Mouse (Mus musculus): ENCODE results near the gene Zzef1. TPM values are rescaled to one million over a fixed set of nuclear protein-coding genes. Genes with fewer than 3 reads are reported as not detected.
A peak's percentile ranks its signal among the peaks of the same experiment; 100 is the strongest.

The Zzef1 gene
- polyA plus RNA-seq, 1 experiment from 2014 or later, result 14.0 TPM

- no peaks in the 10 kb centered on the region for H3K9me3 ChIP-seq
- peaks cover 3% of the 10 kb centered on the region; the same call in 1 of the 2 replicates for H3K36me3 ChIP-seq
- ATAC-seq (ENCODE audit: low FRiP score, low read depth), result no peak
- WGBS, result 95% methylated on average over 5 of the region's 5 CpGs
- H3K27ac ChIP-seq (replicated peaks), result no peak overlapping the region
- H3K27me3 ChIP-seq, result no peaks in the 10 kb centered on the region
- H3K4me3 ChIP-seq, result no peak overlapping the region
- no peak overlapping the region for H3K9ac ChIP-seq
- H3K4me2 ChIP-seq, result no peak overlapping the region
- no peaks in the 10 kb centered on the region for H3K4me1 ChIP-seq (replicated peaks)
These were observed 17.7 kb downstream of the Zzef1 start for GRCm38 (mm10) chr11:72813687-72814086.

- Histone ChIP-seq H3K4me2 (no peak overlapping the region), H3K9me3 (no peaks in the 10 kb centered on the region), H3K36me3 (peaks cover 8% of the 10 kb centered on the region), H3K4me3 (no peak overlapping the region), H3K27me3 (no peaks in the 10 kb centered on the region), H3K27ac (replicated peaks) (no peak overlapping the region), H3K4me1 (replicated peaks) (no peaks in the 10 kb centered on the region), H3K9ac (no peak overlapping the region)
- 80% methylated on average over 2 of the region's 2 CpGs for WGBS
- no peak for ATAC-seq (ENCODE audit: low FRiP score, low read depth)
These were observed 18.2 kb downstream of the Zzef1 start for GRCm38 (mm10) chr11:72814188-72814587.

- Histone ChIP-seq H3K4me2 (no peak overlapping the region), H3K9ac (no peak overlapping the region), H3K4me1 (replicated peaks) (no peaks in the 10 kb centered on the region), H3K9me3 (no peaks in the 10 kb centered on the region), H3K4me3 (no peak overlapping the region), H3K27me3 (no peaks in the 10 kb centered on the region), H3K36me3 (peaks cover 25% of the 10 kb centered on the region), H3K27ac (replicated peaks) (no peak overlapping the region)
- no peak for ATAC-seq (ENCODE audit: low FRiP score, low read depth)
- 89% methylated on average over 1 of the region's 1 CpGs for WGBS
These were observed 20.8 kb downstream of the Zzef1 start for GRCm38 (mm10) chr11:72816859-72817258.

GRCm38 (mm10) chr11:72818067-72818466 is 22.0 kb downstream of the Zzef1 start:
- no peak for ATAC-seq (ENCODE audit: low FRiP score, low read depth)
- Histone ChIP-seq H3K9me3 (no peaks in the 10 kb centered on the region), H3K4me1 (replicated peaks) (no peaks in the 10 kb centered on the region), H3K9ac (no peak overlapping the region), H3K4me3 (no peak overlapping the region), H3K36me3 (peaks cover 35% of the 10 kb centered on the region), H3K4me2 (no peak overlapping the region), H3K27ac (replicated peaks) (no peak overlapping the region), H3K27me3 (no peaks in the 10 kb centered on the region)
- 96% methylated on average over 7 of the region's 7 CpGs for WGBS

- WGBS, result 95% methylated on average over 7 of the region's 7 CpGs
- Histone ChIP-seq H3K36me3 (peaks cover 58% of the 10 kb centered on the region), H3K9ac (no peak overlapping the region), H3K27ac (replicated peaks) (no peak overlapping the region), H3K9me3 (no peaks in the 10 kb centered on the region), H3K27me3 (no peaks in the 10 kb centered on the region), H3K4me1 (replicated peaks) (no peaks in the 10 kb centered on the region), H3K4me2 (no peak overlapping the region), H3K4me3 (no peak overlapping the region)
- ATAC-seq (ENCODE audit: low FRiP score, low read depth), result no peak
These were observed 25.0 kb downstream of the Zzef1 start for GRCm38 (mm10) chr11:72821041-72821440.

- H3K36me3 ChIP-seq, result peaks cover 73% of the 10 kb centered on the region
- 87% methylated on average over 3 of the region's 3 CpGs for WGBS
- H3K4me2 ChIP-seq, result no peak overlapping the region
- no peak overlapping the region for H3K27ac ChIP-seq (replicated peaks)
- no peaks in the 10 kb centered on the region for H3K4me1 ChIP-seq (replicated peaks)
- no peak overlapping the region for H3K4me3 ChIP-seq
- H3K9me3 ChIP-seq, result no peaks in the 10 kb centered on the region
- no peak overlapping the region for H3K9ac ChIP-seq
- ATAC-seq (ENCODE audit: low FRiP score, low read depth), result no peak
- H3K27me3 ChIP-seq, result no peaks in the 10 kb centered on the region
These were observed 33.8 kb downstream of the Zzef1 start for GRCm38 (mm10) chr11:72829869-72830268.

- H3K9ac ChIP-seq, result no peak overlapping the region
- no peaks in the 10 kb centered on the region for H3K9me3 ChIP-seq
- H3K27ac ChIP-seq (replicated peaks), result no peak overlapping the region
- 88% methylated on average over 3 of the region's 3 CpGs for WGBS
- no peaks in the 10 kb centered on the region for H3K4me1 ChIP-seq (replicated peaks)
- ATAC-seq (ENCODE audit: low FRiP score, low read depth), result no peak
- H3K36me3 ChIP-seq, result peaks cover 41% of the 10 kb centered on the region
- H3K4me3 ChIP-seq, result no peak overlapping the region
- H3K4me2 ChIP-seq, result no peak overlapping the region
- no peaks in the 10 kb centered on the region for H3K27me3 ChIP-seq
These were observed 46.7 kb downstream of the Zzef1 start for GRCm38 (mm10) chr11:72842731-72843130.

- no peak for ATAC-seq (ENCODE audit: low FRiP score, low read depth)
- no peak overlapping the region for H3K27ac ChIP-seq (replicated peaks)
- peaks cover 49% of the 10 kb centered on the region for H3K36me3 ChIP-seq
- no peak overlapping the region for H3K9ac ChIP-seq
- no peaks in the 10 kb centered on the region for H3K9me3 ChIP-seq
- no peak overlapping the region for H3K4me2 ChIP-seq
- no peaks in the 10 kb centered on the region for H3K27me3 ChIP-seq
- H3K4me3 ChIP-seq, result no peak overlapping the region
- no peaks in the 10 kb centered on the region for H3K4me1 ChIP-seq (replicated peaks)
These were observed 47.5 kb downstream of the Zzef1 start for GRCm38 (mm10) chr11:72843576-72843975.

GRCm38 (mm10) chr11:72845526-72845925 is 49.5 kb downstream of the Zzef1 start:
- H3K27ac ChIP-seq (replicated peaks), result no peak overlapping the region
- H3K27me3 ChIP-seq, result no peaks in the 10 kb centered on the region
- H3K36me3 ChIP-seq, result peaks cover 43% of the 10 kb centered on the region
- H3K9ac ChIP-seq, result no peak overlapping the region
- ATAC-seq (ENCODE audit: low FRiP score, low read depth), result no peak
- 96% methylated on average over 2 of the region's 2 CpGs for WGBS
- H3K4me1 ChIP-seq (replicated peaks), result no peaks in the 10 kb centered on the region
- no peak overlapping the region for H3K4me3 ChIP-seq
- H3K9me3 ChIP-seq, result no peaks in the 10 kb centered on the region
- H3K4me2 ChIP-seq, result no peak overlapping the region

GRCm38 (mm10) chr11:72846685-72847084 is 50.7 kb downstream of the Zzef1 start:
- Histone ChIP-seq H3K9ac (no peak overlapping the region), H3K36me3 (peaks cover 53% of the 10 kb centered on the region), H3K27me3 (no peaks in the 10 kb centered on the region), H3K4me1 (replicated peaks) (no peaks in the 10 kb centered on the region), H3K9me3 (no peaks in the 10 kb centered on the region), H3K4me2 (no peak overlapping the region), H3K27ac (replicated peaks) (no peak overlapping the region), H3K4me3 (no peak overlapping the region)
- no peak for ATAC-seq (ENCODE audit: low FRiP score, low read depth)

- ATAC-seq (ENCODE audit: low FRiP score, low read depth), result no peak
- H3K4me3 ChIP-seq, result no peak overlapping the region
- H3K9me3 ChIP-seq, result no peaks in the 10 kb centered on the region
- no peak overlapping the region for H3K27ac ChIP-seq (replicated peaks)
- no peak overlapping the region for H3K9ac ChIP-seq
- H3K4me1 ChIP-seq (replicated peaks), result no peaks in the 10 kb centered on the region
- peaks cover 58% of the 10 kb centered on the region for H3K36me3 ChIP-seq
- no peak overlapping the region for H3K4me2 ChIP-seq
- WGBS, result 100% methylated on average over 1 of the region's 1 CpGs
- H3K27me3 ChIP-seq, result no peaks in the 10 kb centered on the region
These were observed 52.0 kb downstream of the Zzef1 start for GRCm38 (mm10) chr11:72847831-72848628.

GRCm38 (mm10) chr11:72850419-72851131 is 54.5 kb downstream of the Zzef1 start:
- 73% methylated on average over 9 of the region's 9 CpGs for WGBS
- Histone ChIP-seq H3K36me3 (peaks cover 72% of the 10 kb centered on the region), H3K4me2 (no peak overlapping the region), H3K4me1 (replicated peaks) (no peaks in the 10 kb centered on the region), H3K4me3 (no peak overlapping the region), H3K27me3 (no peaks in the 10 kb centered on the region), H3K9ac (no peak overlapping the region), H3K27ac (replicated peaks) (no peak overlapping the region), H3K9me3 (no peaks in the 10 kb centered on the region)
- peak; percentile 51; the same call in 1 of the 2 replicates for ATAC-seq (ENCODE audit: low FRiP score, low read depth)

All from hindbrain, embryonic 15.5 days (tissue).